Mouse (Mus musculus): Measurements from ENCODE around the gene Prcd.
"Not testable (repeated sequence)": the region's sequence is repeated elsewhere in the genome, so short reads cannot be mapped to it uniquely, and the experiment has no call there.

Gene Prcd

GRCm38 (mm10) chr11:116653234-116653633, at the start of gene Prcd:
Prcd (plus strand) TSS chr11:116653534.
- no peak for DNase-seq (ENCODE audit: low spot score in 2 of 2)

GRCm38 (mm10) chr11:116604097-116604496, 49.2 kb upstream of the Prcd start:
- DNase-seq (ENCODE audit: low spot score in 2 of 2) = no peak

GRCm38 (mm10) chr11:116607717-116608116, 45.6 kb upstream of the Prcd start:
- DNase-seq (ENCODE audit: low spot score in 2 of 2) = no peak

- no peak for DNase-seq (ENCODE audit: low spot score in 2 of 2)
Measured at GRCm38 (mm10) chr11:116609965-116610630, 43.2 kb upstream of the Prcd start.

GRCm38 (mm10) chr11:116611168-116611567, 42.2 kb upstream of the Prcd start:
- not testable (repeated sequence) for DNase-seq (ENCODE audit: low spot score in 2 of 2)

DNA sequence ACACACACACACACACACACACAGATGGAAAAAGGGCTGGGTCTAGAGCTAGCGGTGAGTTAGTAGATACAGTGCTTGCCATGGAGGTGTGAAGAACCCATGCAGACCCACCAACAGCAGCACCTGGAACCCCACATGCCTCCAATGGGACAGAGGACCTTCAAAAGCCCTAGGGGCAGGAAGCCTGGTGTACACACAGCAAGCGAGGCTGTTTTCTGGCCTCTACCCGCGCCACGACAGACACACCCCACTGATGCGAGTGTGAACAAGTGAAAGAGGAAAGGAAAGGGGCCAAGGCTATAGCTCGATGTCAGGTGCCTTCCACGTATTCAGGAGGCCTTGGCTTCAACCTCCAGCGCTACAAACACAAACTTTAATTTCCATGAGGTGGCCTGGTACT, 41.5 kb upstream of the Prcd start:
- DNase-seq (ENCODE audit: low spot score in 2 of 2) = no peak

DNA sequence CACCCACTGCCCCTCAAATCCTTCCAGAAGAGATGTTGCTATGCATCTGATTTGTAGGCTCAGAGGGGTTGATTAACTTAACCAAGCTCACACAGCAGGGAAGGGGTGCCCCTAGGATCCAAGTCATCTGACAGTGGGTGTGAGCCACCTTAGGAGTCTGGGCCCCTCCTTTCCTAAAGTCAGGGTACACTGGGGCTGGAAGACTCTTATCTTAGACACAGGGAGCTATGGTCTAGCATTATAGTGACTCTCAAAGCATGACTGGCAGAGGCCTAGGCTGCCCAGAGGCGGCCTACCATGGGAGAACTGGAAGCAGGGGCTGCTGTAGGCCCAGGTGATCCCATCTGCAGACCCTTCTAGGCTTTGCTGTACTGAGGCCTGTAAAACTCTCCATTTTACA, 40.8 kb upstream of the Prcd start:
- DNase-seq (ENCODE audit: low spot score in 2 of 2) = no peak

DNA sequence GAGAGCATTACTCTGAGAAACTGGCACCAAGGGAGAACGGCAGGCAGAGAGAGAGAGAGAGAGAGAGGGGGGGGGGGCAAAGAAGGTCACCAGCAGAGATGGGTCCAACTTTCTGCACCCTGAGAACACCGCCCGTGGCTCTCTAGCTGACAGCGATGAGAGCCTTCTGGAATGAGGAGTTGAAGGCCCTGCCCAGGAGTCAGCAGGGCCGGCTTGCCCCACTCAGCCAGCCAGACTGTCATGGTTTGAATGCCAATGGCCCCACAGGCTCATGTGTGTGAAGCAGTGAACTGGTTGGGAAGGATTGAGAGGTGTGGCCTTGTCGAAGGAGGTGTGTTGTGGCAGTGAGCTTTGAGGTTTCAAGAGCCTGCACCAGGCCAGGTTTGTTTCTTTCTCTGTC, 40.1 kb upstream of the Prcd start:
- no peak for DNase-seq (ENCODE audit: low spot score in 2 of 2)

DNA sequence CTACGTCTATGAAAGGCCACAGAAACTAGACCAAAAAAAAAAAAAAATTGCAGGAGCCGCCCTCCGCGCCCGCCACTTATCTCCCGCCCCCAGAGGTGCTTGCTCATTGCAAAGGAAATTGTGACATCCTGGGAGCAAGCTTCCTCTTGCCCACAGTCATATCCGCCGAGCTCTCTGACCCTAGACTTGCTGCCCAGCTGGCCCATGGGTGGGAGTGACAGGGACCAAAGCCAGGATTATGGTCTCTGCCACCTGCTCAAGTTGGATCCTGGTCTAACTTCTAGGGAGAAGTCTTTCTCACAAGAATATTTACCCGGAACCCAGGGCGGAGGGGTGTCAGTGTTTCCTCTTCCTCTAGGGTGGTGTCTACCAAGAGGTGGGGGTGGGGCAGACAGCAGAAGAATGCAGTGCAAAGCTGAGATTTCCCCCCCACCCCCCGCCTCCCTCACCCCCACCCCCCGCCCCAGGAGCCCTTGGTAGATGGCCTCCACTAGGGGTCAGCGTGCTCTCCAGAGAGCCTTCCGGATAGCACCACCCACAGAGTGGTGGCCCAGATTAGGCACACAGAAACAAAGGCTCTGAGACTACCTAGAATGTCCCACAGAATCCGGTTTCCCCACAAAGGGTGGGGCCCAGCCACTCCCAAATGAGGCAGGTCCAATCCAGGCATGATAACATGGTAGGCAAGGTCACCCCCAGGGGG, 37.4 kb upstream of the Prcd start:
- no peak for DNase-seq (ENCODE audit: low spot score in 2 of 2)

GRCm38 (mm10) chr11:116616438-116617118, 36.8 kb upstream of the Prcd start:
- DNase-seq (ENCODE audit: low spot score in 2 of 2) = no peak

GRCm38 (mm10) chr11:116617641-116618040, 35.7 kb upstream of the Prcd start:
- no peak for DNase-seq (ENCODE audit: low spot score in 2 of 2)

DNA sequence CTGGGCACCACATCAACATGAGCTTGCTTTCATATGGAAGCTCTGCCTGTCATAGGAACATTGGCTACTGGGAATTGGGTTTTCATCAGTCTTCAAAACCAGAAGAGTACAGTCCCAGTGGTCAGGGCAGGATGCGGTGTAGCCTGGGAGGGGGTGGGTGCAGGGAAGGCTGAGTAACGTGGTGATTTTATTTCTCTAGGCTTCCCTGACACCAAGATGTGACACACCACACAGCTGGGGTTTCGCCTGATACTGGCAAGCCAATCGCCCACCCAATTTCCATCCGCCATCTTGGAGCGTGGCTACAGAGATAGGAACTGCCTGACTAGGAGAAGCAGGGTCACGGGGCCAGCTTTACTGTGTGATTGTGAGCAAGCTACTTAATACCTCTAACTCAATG, 34.7 kb upstream of the Prcd start:
- no peak for DNase-seq (ENCODE audit: low spot score in 2 of 2)

DNA sequence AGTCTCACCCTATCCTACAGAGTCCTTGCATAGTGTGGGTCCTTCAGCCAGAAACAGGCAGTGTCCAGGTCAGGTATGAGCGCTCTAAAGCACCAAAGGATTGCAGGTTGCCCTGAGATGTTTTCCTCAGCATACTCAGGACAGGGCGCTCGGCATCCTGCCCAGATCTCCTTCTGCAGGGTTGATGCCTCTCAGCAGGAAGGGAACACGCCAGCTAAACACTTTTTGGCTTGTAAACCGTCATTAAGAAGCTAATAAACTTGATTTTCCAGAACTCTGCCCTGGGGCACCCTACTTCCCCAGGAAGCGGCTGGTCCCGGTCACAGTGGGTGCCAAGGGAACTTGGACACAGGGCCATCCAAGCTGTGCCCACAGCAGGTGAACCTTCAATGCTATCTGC, 34.2 kb upstream of the Prcd start:
- no peak for DNase-seq (ENCODE audit: low spot score in 2 of 2)

DNA sequence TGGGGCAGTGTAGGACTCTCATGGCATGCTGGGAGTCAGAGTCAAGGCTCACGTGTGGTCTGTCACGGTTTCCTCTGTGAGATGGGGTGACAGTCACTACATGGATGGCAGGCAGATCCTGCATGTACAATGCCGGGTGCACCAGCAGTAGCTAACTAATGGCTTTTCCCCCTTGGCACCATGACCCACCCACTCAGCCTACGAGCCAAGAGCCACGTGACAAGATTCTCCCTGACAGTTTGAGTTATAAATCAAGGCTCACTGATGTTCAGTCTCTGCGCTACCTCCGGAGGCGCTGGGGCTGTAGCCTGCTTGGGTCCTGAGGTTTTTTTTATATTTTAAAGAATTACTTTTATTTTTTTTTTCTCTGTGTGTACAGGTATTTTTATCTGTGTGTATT, 33.8 kb upstream of the Prcd start:
- DNase-seq (ENCODE audit: low spot score in 2 of 2) = no peak

- no peak for DNase-seq (ENCODE audit: low spot score in 2 of 2)
Measured at GRCm38 (mm10) chr11:116620073-116620472, 33.3 kb upstream of the Prcd start.

DNA sequence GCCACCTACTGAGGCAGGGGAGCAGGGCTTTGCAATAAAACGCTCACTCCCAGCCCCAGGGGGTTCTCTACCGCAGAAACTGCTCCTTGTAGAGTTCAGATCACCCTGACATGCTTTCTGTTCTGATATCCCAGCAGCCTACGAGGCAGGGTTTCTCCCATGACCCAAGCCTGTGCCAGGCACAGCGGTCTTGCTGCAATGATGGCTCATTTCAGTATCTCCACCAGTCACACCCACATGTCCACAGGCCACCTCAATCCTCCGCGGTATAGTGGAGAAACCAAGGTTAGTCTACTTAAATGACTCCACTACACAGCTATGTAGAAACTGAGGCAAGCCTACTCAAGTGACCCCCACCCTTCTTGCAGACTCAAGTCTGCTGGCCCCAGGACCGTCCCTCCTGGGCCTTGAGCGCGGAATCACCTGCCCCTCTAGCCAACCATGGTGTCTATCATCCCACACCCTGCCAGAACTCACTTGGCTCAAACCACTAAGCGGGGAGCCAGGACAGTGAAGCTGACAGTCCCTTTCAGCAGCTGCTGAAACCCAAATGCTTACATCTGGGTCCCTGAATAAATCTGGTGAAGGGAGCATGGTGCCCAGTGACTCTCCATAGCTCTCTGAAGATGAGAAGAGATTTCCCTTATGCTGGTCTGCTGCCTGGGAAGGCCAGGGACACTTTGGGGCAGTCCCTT, 32.6 kb upstream of the Prcd start:
- no peak for DNase-seq (ENCODE audit: low spot score in 2 of 2)

DNA sequence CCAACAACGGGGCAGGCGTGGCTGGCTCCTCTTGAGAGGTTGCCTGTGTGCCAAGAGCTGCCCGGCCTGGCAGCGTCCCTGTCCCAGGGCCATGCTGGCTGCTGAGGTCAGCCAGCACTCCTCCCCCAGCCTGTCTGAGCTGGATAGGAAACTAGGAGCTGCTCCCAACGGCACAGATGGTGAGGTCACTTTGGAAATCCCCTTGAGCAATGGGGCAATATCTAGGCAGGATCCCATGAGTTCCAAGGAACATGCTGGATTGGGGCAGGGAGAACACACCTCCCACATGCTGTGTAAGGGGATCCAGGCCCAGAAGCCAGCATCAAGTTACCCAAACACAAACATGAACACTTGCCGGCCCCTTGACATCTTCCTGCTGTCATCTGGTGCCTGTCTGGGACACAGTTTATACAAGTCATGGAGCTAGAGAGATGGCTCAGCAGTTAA, 32.1 kb upstream of the Prcd start:
- no peak for DNase-seq (ENCODE audit: low spot score in 2 of 2)

GRCm38 (mm10) chr11:116623281-116624124, 29.8 kb upstream of the Prcd start:
- no peak for DNase-seq (ENCODE audit: low spot score in 2 of 2)

DNA sequence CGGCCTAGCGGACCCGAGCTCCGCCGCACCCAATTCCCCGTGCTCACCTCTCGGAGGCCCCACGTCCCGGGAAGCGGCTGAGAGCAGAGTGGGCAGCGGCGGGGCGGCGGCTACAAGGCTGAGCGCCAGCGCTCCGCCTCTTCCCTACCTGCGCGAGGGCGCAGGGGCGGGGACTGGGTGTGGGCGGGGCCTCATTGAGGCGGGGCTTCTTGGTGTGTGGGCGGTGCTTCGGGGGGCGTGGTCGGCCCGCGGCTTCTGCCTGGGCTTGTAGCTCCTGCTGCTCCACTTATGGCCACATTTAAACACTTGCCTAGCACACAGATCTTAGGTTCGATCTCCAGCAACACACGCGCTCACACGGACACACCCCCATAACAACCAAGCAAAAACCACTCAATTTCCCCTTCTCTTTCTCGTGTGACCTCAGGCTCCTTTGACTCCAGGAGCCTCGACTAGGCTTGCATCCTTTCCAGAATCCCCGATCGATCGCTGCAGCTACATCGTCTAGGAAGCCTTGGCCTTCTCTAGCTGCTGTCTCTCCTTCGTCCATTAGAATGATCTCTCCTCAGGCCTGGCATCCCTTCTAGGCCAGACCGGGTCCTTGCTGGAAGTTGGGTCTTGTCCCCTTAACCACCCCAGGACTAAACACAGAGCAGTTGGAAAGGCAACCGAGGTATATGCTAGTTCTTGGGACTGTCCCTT, 29.1 kb upstream of the Prcd start:
- no peak for DNase-seq (ENCODE audit: low spot score in 2 of 2)

GRCm38 (mm10) chr11:116625081-116626000, 28.0 kb upstream of the Prcd start:
- no peak for DNase-seq (ENCODE audit: low spot score in 2 of 2)
